Mouse (Mus musculus): ENCODE data around the gene Scml4. TPM values are rescaled to one million over a fixed set of nuclear protein-coding genes. Genes with fewer than 3 reads are reported as not detected.
A peak's percentile ranks its signal among the peaks of the same experiment; 100 is the strongest.

Gene Scml4
- total and polyA plus RNA-seq, 3 experiments = 0.84 to 1.3 (median 1.3) TPM

GRCm38 (mm10) chr10:43002721-43003465 lies 142.7 kb downstream of the Scml4 start:
- Histone ChIP-seq H3K27ac (peak overlapping the region; percentile 55), H3K27me3 (ENCODE audit: control insufficient read depth, insufficient read depth, low read length) (no peaks in the 10 kb centered on the region), H3K9ac (ENCODE audit: low read depth, low read length) (0 out of 2 replicates have a peak overlapping the region, but pooled peaks have one; percentile 28), H3K4me1 (ENCODE audit: control insufficient read depth, insufficient read depth, low read length) (peaks cover 1% of the 10 kb centered on the region; the same call in 1 of the 2 replicates), H3K4me3 (peak overlapping the region; percentile 37; the same call in 1 of the 2 replicates), H3K36me3 (ENCODE audit: control insufficient read depth, insufficient read depth, low read length) (no peaks in the 10 kb centered on the region; the same call in 1 of the 2 replicates), H3K79me2 (replicated peaks; ENCODE audit: control insufficient read depth, insufficient read depth, low read length) (no peaks in the 10 kb centered on the region)
- WGBS = 33% methylated on average over 25 of the region's 25 CpGs
- no peak for TF ChIP-seq CTCF (IDR thresholded peaks at IDR 0.05)
- no peak for TF ChIP-seq POLR2A (IDR thresholded peaks at IDR 0.05; ENCODE audit: insufficient read depth, low read depth, low read length)
- no peak for TF ChIP-seq EP300 (IDR thresholded peaks at IDR 0.05; ENCODE audit: insufficient read depth, low read depth, low read length)
- intact Hi-C loops (cut with DNase I) = no loop called here
- DNase-seq = no peak

- Histone ChIP-seq H3K4me1 (ENCODE audit: control insufficient read depth, insufficient read depth, low read length) (peaks cover 1% of the 10 kb centered on the region; the same call in 1 of the 2 replicates), H3K36me3 (ENCODE audit: control insufficient read depth, insufficient read depth, low read length) (no peaks in the 10 kb centered on the region; the same call in none of the 2 replicates), H3K79me2 (replicated peaks; ENCODE audit: control insufficient read depth, insufficient read depth, low read length) (no peaks in the 10 kb centered on the region), H3K27me3 (ENCODE audit: control insufficient read depth, insufficient read depth, low read length) (no peaks in the 10 kb centered on the region), H3K9ac (ENCODE audit: low read depth, low read length) (no peak overlapping the region), H3K27ac (no peak overlapping the region), H3K4me3 (no peak overlapping the region)
- no peak for DNase-seq
- WGBS = 78% methylated on average over 5 of the region's 5 CpGs
- intact Hi-C loops (cut with DNase I) = no loop called here
- no peak for TF ChIP-seq EP300 (IDR thresholded peaks at IDR 0.05; ENCODE audit: insufficient read depth, low read depth, low read length)
- TF ChIP-seq POLR2A (IDR thresholded peaks at IDR 0.05; ENCODE audit: insufficient read depth, low read depth, low read length) = no peak
- no peak for TF ChIP-seq CTCF (IDR thresholded peaks at IDR 0.05)
Measured at GRCm38 (mm10) chr10:43003466-43003757, 143.2 kb downstream of the Scml4 start.

- H3K27me3 ChIP-seq (ENCODE audit: control insufficient read depth, insufficient read depth, low read length) = no peaks in the 10 kb centered on the region
- 88% methylated on average over 16 of the region's 16 CpGs for WGBS
- no peak for DNase-seq
- H3K4me1 ChIP-seq (ENCODE audit: control insufficient read depth, insufficient read depth, low read length) = peaks cover 1% of the 10 kb centered on the region; the same call in 1 of the 2 replicates
- H3K79me2 ChIP-seq (replicated peaks; ENCODE audit: control insufficient read depth, insufficient read depth, low read length) = no peaks in the 10 kb centered on the region
- H3K36me3 ChIP-seq (ENCODE audit: control insufficient read depth, insufficient read depth, low read length) = no peaks in the 10 kb centered on the region; the same call in none of the 2 replicates
- H3K4me3 ChIP-seq = no peak overlapping the region
- intact Hi-C loops (cut with DNase I) = no loop called here
- no peak overlapping the region for H3K9ac ChIP-seq (ENCODE audit: low read depth, low read length)
- H3K27ac ChIP-seq = no peak overlapping the region
- TF ChIP-seq EP300 (IDR thresholded peaks at IDR 0.05; ENCODE audit: insufficient read depth, low read depth, low read length) (no peak), POLR2A (IDR thresholded peaks at IDR 0.05; ENCODE audit: insufficient read depth, low read depth, low read length) (no peak), CTCF (IDR thresholded peaks at IDR 0.05) (no peak)
Measured at GRCm38 (mm10) chr10:43004174-43004734, 144.1 kb downstream of the Scml4 start.

GRCm38 (mm10) chr10:43005031-43005430 lies 144.9 kb downstream of the Scml4 start:
- intact Hi-C loops (cut with DNase I) = loop anchor here (5.0 kb wide), 1 partner anchor 167 kb away; the partner anchor contains the start of genes 9030612E09Rik and Sobp
- Histone ChIP-seq H3K4me1 (ENCODE audit: control insufficient read depth, insufficient read depth, low read length) (peaks cover 1% of the 10 kb centered on the region; the same call in 1 of the 2 replicates), H3K9ac (ENCODE audit: low read depth, low read length) (no peak overlapping the region), H3K4me3 (no peak overlapping the region), H3K27ac (no peak overlapping the region), H3K36me3 (ENCODE audit: control insufficient read depth, insufficient read depth, low read length) (no peaks in the 10 kb centered on the region; the same call in none of the 2 replicates), H3K79me2 (replicated peaks; ENCODE audit: control insufficient read depth, insufficient read depth, low read length) (no peaks in the 10 kb centered on the region), H3K27me3 (ENCODE audit: control insufficient read depth, insufficient read depth, low read length) (no peaks in the 10 kb centered on the region)
- WGBS = 73% methylated on average over 4 of the region's 4 CpGs
- no peak for TF ChIP-seq EP300 (IDR thresholded peaks at IDR 0.05; ENCODE audit: insufficient read depth, low read depth, low read length)
- no peak for TF ChIP-seq POLR2A (IDR thresholded peaks at IDR 0.05; ENCODE audit: insufficient read depth, low read depth, low read length)
- no peak for TF ChIP-seq CTCF (IDR thresholded peaks at IDR 0.05)
- DNase-seq = no peak

- no peak overlapping the region; the same call in 1 of the 2 replicates for H3K27ac ChIP-seq
- H3K9ac ChIP-seq (ENCODE audit: low read depth, low read length) = no peak overlapping the region
- intact Hi-C loops (cut with DNase I) = loop anchor here (2.0 to 5.0 kb wide), 3 partner anchors 65 to 367 kb away; partner anchors contain the start of genes 9030612E09Rik and Sobp
- H3K4me3 ChIP-seq = no peak overlapping the region
- H3K4me1 ChIP-seq (ENCODE audit: control insufficient read depth, insufficient read depth, low read length) = peaks cover 1% of the 10 kb centered on the region; the same call in 1 of the 2 replicates
- H3K79me2 ChIP-seq (replicated peaks; ENCODE audit: control insufficient read depth, insufficient read depth, low read length) = no peaks in the 10 kb centered on the region
- no peak for DNase-seq
- H3K27me3 ChIP-seq (ENCODE audit: control insufficient read depth, insufficient read depth, low read length) = no peaks in the 10 kb centered on the region
- TF ChIP-seq POLR2A (IDR thresholded peaks at IDR 0.05; ENCODE audit: insufficient read depth, low read depth, low read length) (no peak), EP300 (IDR thresholded peaks at IDR 0.05; ENCODE audit: insufficient read depth, low read depth, low read length) (no peak), CTCF (IDR thresholded peaks at IDR 0.05) (no peak)
- no peaks in the 10 kb centered on the region; the same call in none of the 2 replicates for H3K36me3 ChIP-seq (ENCODE audit: control insufficient read depth, insufficient read depth, low read length)
- 64% methylated on average over 7 of the region's 7 CpGs for WGBS
Measured at GRCm38 (mm10) chr10:43005677-43006076, 145.5 kb downstream of the Scml4 start.
